Mouse (Mus musculus): ENCODE data around the gene Rps6kb1. TPM values are rescaled to one million over a fixed set of nuclear protein-coding genes. Genes with fewer than 3 reads are reported as not detected.

Rps6kb1 gene
- polyA plus RNA-seq, 1 experiment from 2014 or later: 56.9 TPM

GRCm38 (mm10) chr11:86585598-86585984 lies 41.0 kb upstream of the Rps6kb1 start:
- Histone ChIP-seq H3K4me3 (replicated peaks) (no peak overlapping the region), H3K27ac (no peak overlapping the region), H3K36me3 (peaks cover 11% of the 10 kb centered on the region), H3K4me2 (replicated peaks) (no peak overlapping the region), H3K9me3 (no peaks in the 10 kb centered on the region), H3K27me3 (no peaks in the 10 kb centered on the region), H3K9ac (replicated peaks) (no peak overlapping the region), H3K4me1 (replicated peaks) (peaks cover 14% of the 10 kb centered on the region)
- no peak for ATAC-seq
- 44% methylated on average over 3 of the region's 3 CpGs for WGBS

GRCm38 (mm10) chr11:86584898-86585597 lies 40.4 kb upstream of the Rps6kb1 start:
- H3K4me2 ChIP-seq (replicated peaks): no peak overlapping the region
- no peaks in the 10 kb centered on the region for H3K27me3 ChIP-seq
- no peak overlapping the region for H3K9ac ChIP-seq (replicated peaks)
- peaks cover 11% of the 10 kb centered on the region for H3K36me3 ChIP-seq
- 61% methylated on average over 7 of the region's 7 CpGs for WGBS
- H3K27ac ChIP-seq: no peak overlapping the region
- peaks cover 14% of the 10 kb centered on the region for H3K4me1 ChIP-seq (replicated peaks)
- no peak for ATAC-seq
- no peaks in the 10 kb centered on the region for H3K9me3 ChIP-seq
- no peak overlapping the region for H3K4me3 ChIP-seq (replicated peaks)

- Histone ChIP-seq H3K9me3 (no peaks in the 10 kb centered on the region), H3K4me3 (replicated peaks) (no peak overlapping the region), H3K4me2 (replicated peaks) (no peak overlapping the region), H3K27me3 (no peaks in the 10 kb centered on the region), H3K4me1 (replicated peaks) (peaks cover 14% of the 10 kb centered on the region), H3K9ac (replicated peaks) (no peak overlapping the region), H3K27ac (no peak overlapping the region), H3K36me3 (peaks cover 11% of the 10 kb centered on the region)
- ATAC-seq: no peak
- 92% methylated on average over 14 of the region's 14 CpGs for WGBS
These were observed 39.6 kb upstream of the Rps6kb1 start for GRCm38 (mm10) chr11:86583990-86584897.

GRCm38 (mm10) chr11:86583313-86583825 lies 38.8 kb upstream of the Rps6kb1 start:
- H3K4me2 ChIP-seq (replicated peaks): no peak overlapping the region
- no peaks in the 10 kb centered on the region for H3K9me3 ChIP-seq
- ATAC-seq: no peak
- peaks cover 11% of the 10 kb centered on the region for H3K36me3 ChIP-seq
- WGBS: 95% methylated on average over 3 of the region's 3 CpGs
- peaks cover 14% of the 10 kb centered on the region for H3K4me1 ChIP-seq (replicated peaks)
- H3K27me3 ChIP-seq: no peaks in the 10 kb centered on the region
- no peak overlapping the region for H3K9ac ChIP-seq (replicated peaks)
- no peak overlapping the region for H3K4me3 ChIP-seq (replicated peaks)
- no peak overlapping the region for H3K27ac ChIP-seq

- Histone ChIP-seq H3K27ac (no peak overlapping the region), H3K9me3 (no peaks in the 10 kb centered on the region), H3K4me1 (replicated peaks) (peaks cover 14% of the 10 kb centered on the region), H3K27me3 (no peaks in the 10 kb centered on the region), H3K36me3 (peaks cover 11% of the 10 kb centered on the region), H3K4me3 (replicated peaks) (no peak overlapping the region), H3K9ac (replicated peaks) (no peak overlapping the region), H3K4me2 (replicated peaks) (no peak overlapping the region)
- no peak for ATAC-seq
- WGBS: 91% methylated on average over 7 of the region's 7 CpGs
These were observed 38.1 kb upstream of the Rps6kb1 start for GRCm38 (mm10) chr11:86582543-86583260.

- no peaks in the 10 kb centered on the region for H3K9me3 ChIP-seq
- H3K4me3 ChIP-seq (replicated peaks): no peak overlapping the region
- no peak overlapping the region for H3K4me2 ChIP-seq (replicated peaks)
- WGBS: 94% methylated on average over 12 of the region's 12 CpGs
- H3K27ac ChIP-seq: no peak overlapping the region
- peaks cover 11% of the 10 kb centered on the region for H3K36me3 ChIP-seq
- no peaks in the 10 kb centered on the region for H3K27me3 ChIP-seq
- ATAC-seq: no peak
- no peak overlapping the region for H3K9ac ChIP-seq (replicated peaks)
- H3K4me1 ChIP-seq (replicated peaks): peaks cover 7% of the 10 kb centered on the region
These were observed 37.4 kb upstream of the Rps6kb1 start for GRCm38 (mm10) chr11:86581943-86582542.

- Histone ChIP-seq H3K9ac (replicated peaks) (no peak overlapping the region), H3K4me3 (replicated peaks) (no peak overlapping the region), H3K4me2 (replicated peaks) (no peak overlapping the region), H3K9me3 (no peaks in the 10 kb centered on the region), H3K27ac (no peak overlapping the region), H3K27me3 (no peaks in the 10 kb centered on the region), H3K4me1 (replicated peaks) (peaks cover 2% of the 10 kb centered on the region; the same call in 1 of the 2 replicates), H3K36me3 (peaks cover 11% of the 10 kb centered on the region)
- 78% methylated on average over 11 of the region's 11 CpGs for WGBS
- no peak for ATAC-seq
These were observed 36.7 kb upstream of the Rps6kb1 start for GRCm38 (mm10) chr11:86581250-86581753.

GRCm38 (mm10) chr11:86580319-86581113 lies 35.9 kb upstream of the Rps6kb1 start:
- Histone ChIP-seq H3K9ac (replicated peaks) (no peak overlapping the region), H3K27me3 (no peaks in the 10 kb centered on the region), H3K4me3 (replicated peaks) (no peak overlapping the region), H3K36me3 (peaks cover 11% of the 10 kb centered on the region), H3K27ac (no peak overlapping the region), H3K4me1 (replicated peaks) (0 out of 2 replicates have a peak, but pooled peaks cover 2% of the 10 kb centered on the region), H3K4me2 (replicated peaks) (no peak overlapping the region), H3K9me3 (no peaks in the 10 kb centered on the region)
- WGBS: 89% methylated on average over 9 of the region's 9 CpGs
- ATAC-seq: no peak

GRCm38 (mm10) chr11:86579731-86580318 lies 35.2 kb upstream of the Rps6kb1 start:
- H3K9ac ChIP-seq (replicated peaks): no peak overlapping the region
- no peaks in the 10 kb centered on the region for H3K9me3 ChIP-seq
- H3K27me3 ChIP-seq: no peaks in the 10 kb centered on the region
- no peak overlapping the region for H3K4me3 ChIP-seq (replicated peaks)
- 81% methylated on average over 10 of the region's 10 CpGs for WGBS
- ATAC-seq: no peak
- H3K36me3 ChIP-seq: peaks cover 6% of the 10 kb centered on the region
- H3K27ac ChIP-seq: no peak overlapping the region
- 0 out of 2 replicates have a peak, but pooled peaks cover 3% of the 10 kb centered on the region for H3K4me1 ChIP-seq (replicated peaks)
- H3K4me2 ChIP-seq (replicated peaks): no peak overlapping the region

GRCm38 (mm10) chr11:86578809-86579730 lies 34.5 kb upstream of the Rps6kb1 start:
- Histone ChIP-seq H3K4me1 (replicated peaks) (0 out of 2 replicates have a peak, but pooled peaks cover 3% of the 10 kb centered on the region), H3K9me3 (no peaks in the 10 kb centered on the region), H3K9ac (replicated peaks) (no peak overlapping the region), H3K36me3 (peaks cover 6% of the 10 kb centered on the region), H3K4me3 (replicated peaks) (no peak overlapping the region), H3K4me2 (replicated peaks) (no peak overlapping the region), H3K27ac (no peak overlapping the region; the same call in 1 of the 2 replicates), H3K27me3 (no peaks in the 10 kb centered on the region)
- ATAC-seq: no peak
- 79% methylated on average over 25 of the region's 25 CpGs for WGBS
